Mouse (Mus musculus) embryo, embryonic 11.5 days (tissue): ENCODE measurements around the gene 4930412O13Rik.

Source experiments
- DNase-seq: peaks from one replicate; pipeline ENCODE4 v3.0.0-alpha.2; 2012; ENCODE audit warnings: low read depth, low spot score

Gene 4930412O13Rik

GRCm38 (mm10) chr2:9897846-9898245 is 16.8 kb downstream of the 4930412O13Rik start:
- no peak for DNase-seq

GRCm38 (mm10) chr2:9903854-9904560 is 23.0 kb downstream of the 4930412O13Rik start:
- no peak for DNase-seq

DNA sequence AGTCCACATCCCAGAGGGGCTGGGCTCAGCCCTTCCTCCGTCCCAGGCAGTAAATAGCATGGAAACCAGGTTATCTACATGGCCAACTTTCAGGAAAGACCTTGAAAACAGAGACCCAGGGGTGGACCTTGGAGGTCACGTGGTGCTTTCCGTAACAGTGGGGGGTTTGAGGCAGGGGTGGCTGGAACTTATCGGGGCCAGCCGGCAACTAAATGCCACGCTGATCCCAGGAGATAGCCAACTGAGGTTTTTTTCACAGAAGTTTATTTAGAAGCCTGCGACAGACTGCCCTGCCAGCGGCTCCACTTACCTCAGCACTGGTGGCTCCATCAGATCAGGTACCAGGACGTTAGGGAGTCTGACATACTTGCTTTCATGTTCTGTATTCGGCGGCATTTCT is 24.9 kb downstream of the 4930412O13Rik start:
- no peak for DNase-seq

DNA sequence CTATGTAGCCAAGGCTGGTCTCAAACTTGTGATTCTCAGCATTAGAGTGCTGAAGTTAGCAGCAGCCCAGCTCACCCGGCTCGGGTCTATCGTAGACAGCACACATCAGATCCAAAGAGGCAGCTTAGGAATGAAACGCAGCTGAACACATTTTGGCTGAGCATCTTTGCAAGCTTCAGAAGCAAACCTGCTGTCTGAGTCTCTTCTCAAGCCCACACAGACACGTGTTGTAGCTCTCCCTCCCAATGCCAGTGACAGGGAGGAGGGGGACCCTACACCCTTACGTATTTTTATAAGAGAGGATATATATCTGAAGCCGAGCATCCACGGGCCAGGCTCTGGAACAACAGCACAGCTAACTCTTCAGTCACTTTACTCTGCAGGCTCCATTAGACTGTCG is 36.5 kb downstream of the 4930412O13Rik start:
- no peak for DNase-seq

DNA sequence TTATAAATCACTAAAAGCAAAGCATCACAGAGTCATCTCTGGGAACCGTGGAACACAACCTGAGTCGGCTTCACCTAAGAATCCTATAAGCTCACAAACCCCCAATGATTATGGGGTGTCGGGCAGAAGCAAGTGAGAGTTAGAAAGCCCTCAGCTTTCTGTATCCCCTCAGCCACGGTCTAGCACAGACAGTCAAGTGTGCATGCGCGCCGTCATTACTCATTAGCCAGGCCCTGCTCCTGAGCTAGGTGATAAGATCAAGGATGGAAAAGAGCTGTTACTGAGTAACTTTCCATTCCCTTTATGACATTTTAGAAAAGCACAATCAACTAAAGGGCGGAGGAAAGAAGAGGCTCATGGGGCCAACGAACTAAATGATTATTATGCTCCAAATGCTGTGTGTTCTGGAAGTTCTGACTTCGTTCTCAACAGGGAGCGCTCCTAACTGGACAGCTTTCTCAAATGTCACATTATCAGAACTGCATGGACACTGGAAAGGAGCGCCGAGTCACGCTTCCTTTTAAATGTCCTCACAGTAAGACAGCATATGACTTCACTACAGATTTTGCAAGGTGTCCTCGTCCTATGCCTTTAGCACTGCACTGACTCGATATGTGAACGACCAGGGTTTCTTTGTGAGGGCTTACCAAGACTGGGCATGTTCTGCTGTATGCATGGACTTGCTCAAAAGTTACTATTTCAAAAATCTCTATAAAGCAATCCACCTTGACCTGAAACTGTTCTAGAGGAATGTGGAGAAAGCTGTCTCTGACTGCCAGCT is 37.8 kb downstream of the 4930412O13Rik start:
- DNase-seq: no peak

GRCm38 (mm10) chr2:9926194-9926904 is 45.3 kb downstream of the 4930412O13Rik start:
- DNase-seq: no peak

GRCm38 (mm10) chr2:9926905-9927283 is 45.8 kb downstream of the 4930412O13Rik start:
- no peak for DNase-seq
